Mouse (Mus musculus): ENCODE measurements around the gene Mknk2.

DNA sequence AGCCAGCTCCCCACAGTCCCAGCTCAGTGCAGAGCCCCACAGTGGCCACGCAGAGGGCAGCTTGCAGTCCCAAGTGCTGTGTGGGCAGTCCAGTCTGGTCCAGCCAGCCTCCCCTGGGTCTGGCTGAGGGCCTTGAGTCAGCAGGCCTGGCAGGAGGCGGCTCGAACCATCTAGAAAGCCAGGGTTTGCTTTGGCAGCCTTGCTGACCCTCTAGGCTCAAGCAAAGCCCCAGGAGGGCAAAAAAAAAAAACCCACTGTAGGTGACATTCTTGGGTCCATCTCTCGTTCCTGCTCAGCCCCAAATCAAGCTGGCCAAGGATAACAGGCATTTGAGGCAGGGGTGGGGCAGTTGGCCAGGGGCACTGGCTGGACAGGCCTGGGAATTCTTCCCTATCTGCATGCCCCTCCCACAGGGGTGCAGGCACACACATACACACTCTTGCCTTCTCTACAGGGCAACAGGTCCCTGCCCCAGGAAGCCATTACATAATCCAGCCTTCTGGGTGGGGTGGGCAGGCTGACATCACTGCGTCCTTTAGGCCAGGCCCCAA, 3.7 kb downstream of the Mknk2 start:
- TF ChIP-seq FOSL1 (IDR thresholded peaks at IDR 0.05; ENCODE audit: insufficient read depth, low read length, poor library complexity, severe bottlenecking) (no peak), MAX (IDR thresholded peaks at IDR 0.05) (no peak)
